Mouse (Mus musculus): ENCODE data around the gene Trio.

Gene Trio

GRCm38 (mm10) chr15:27945570-27945969 lies 80.1 kb downstream of the Trio start:
- no peak for DNase-seq (ENCODE audit: low spot score in 2 of 2)

DNA sequence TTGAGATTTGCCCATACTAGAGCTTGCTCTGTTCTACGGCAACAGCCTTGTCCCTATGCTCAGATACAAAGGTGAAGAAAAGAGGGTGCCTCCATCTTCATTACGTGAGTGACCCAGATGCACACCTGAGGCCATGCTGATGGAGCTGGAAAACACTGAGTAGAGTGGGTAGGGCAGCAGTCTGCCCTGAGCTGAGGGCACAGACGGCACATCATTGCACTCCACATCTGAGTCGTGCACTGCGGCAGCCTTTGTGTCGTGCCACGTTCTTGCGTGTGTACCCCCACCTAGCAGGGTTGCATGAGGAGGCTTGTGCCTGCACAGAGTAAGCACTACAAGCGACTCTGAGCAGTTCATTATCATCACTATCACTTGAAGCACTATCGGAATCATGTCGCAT lies 80.8 kb downstream of the Trio start:
- DNase-seq (ENCODE audit: low spot score in 2 of 2) = no peak

GRCm38 (mm10) chr15:27943486-27944195 lies 82.0 kb downstream of the Trio start:
- DNase-seq (ENCODE audit: low spot score in 2 of 2) = no peak

GRCm38 (mm10) chr15:27942148-27942847 lies 83.3 kb downstream of the Trio start:
- DNase-seq (ENCODE audit: low spot score in 2 of 2) = no peak

GRCm38 (mm10) chr15:27941441-27941840 lies 84.2 kb downstream of the Trio start:
- no peak for DNase-seq (ENCODE audit: low spot score in 2 of 2)

- no peak for DNase-seq (ENCODE audit: low spot score in 2 of 2)
Measured at GRCm38 (mm10) chr15:27941020-27941419, 84.6 kb downstream of the Trio start.

DNA sequence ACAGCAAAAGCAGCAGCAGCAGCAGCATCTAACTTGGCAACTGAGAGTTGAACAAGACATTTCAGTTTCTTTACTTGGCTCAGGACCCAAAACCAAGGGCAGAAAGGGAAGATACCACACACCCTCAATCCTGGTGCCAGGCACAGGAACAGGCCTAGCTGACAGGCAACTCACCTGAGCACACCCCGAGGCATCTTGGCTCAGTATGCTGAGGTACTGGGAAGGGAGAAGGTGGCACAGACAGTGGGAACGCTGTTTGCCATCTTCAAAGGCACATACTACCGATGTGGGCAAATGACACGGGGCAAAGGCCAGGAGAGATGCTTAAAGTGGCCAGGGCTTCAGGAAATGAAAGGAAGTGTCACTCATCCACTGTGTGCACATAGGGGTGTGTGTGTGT lies 85.6 kb downstream of the Trio start:
- no peak for DNase-seq (ENCODE audit: low spot score in 2 of 2)

DNA sequence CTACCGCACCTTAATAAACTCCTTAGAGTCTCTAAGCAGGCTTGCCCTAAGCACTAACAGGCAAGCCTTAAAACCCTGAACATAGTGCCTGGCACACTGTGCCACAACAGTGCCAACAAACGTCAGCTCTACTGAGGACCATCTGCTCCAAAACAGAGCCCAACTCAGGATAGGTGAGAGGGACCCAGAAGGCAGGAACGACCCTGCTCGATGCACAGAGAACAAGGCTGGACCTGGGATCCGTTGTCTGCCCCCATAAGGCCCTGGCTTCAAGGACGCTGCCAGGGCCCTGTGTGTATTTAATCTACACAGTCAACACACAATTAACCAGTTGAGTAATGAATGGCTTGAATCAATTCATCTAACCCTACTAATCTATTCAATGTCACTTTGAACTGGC lies 86.8 kb downstream of the Trio start:
- DNase-seq (ENCODE audit: low spot score in 2 of 2) = no peak

GRCm38 (mm10) chr15:27937861-27938833 lies 87.5 kb downstream of the Trio start:
- DNase-seq (ENCODE audit: low spot score in 2 of 2) = no peak

- DNase-seq (ENCODE audit: low spot score in 2 of 2) = no peak
Measured at GRCm38 (mm10) chr15:27937003-27937860, 88.4 kb downstream of the Trio start.

DNA sequence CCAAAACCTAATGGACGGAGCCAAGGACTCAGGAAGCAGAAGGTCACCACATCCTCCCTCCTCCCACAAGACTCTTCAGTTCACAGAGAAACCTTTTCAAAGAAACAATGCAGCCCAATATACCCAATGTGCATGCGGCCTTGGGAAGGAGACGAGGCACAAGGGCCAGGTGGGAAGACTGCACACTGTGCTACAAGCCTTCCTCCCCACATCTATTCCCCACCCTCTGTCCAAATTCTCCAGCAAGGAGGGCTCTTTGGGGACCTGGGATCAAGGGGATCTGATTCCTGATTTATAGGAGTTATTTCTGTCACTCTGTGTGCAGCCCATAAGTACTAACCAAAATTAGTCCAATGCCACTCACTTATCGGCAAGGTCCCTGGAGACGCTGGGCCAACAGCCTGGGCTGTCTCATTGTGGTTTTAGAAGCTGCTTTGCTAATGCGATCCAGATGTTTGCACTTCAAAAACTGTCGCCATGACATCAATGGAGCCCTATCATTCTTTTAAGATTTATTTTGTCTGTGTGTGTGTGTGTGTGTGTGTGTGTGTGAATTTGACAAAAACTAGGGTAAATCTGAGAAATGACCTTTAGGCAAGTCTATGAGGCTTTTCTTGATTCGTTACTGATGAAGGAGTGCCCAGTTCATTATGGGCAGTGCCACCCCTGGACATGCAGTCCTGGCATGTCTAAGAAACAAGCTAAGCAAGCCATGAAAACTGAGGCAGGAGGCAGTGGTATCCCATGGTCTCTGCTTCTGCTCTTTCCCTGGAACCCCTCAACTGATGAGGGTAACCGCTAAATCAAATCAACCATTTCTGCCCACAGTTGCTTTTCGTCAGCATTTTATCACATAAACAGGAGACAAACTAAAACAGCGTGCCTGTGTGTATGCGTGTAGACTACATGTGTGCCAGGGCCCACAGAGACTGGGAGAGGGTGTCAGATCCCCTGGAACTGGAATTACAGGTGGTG lies 89.6 kb downstream of the Trio start:
- DNase-seq (ENCODE audit: low spot score in 2 of 2) = no peak

GRCm38 (mm10) chr15:27933270-27933669 lies 92.4 kb downstream of the Trio start:
- no peak for DNase-seq (ENCODE audit: low spot score in 2 of 2)

GRCm38 (mm10) chr15:27931891-27932290 lies 93.8 kb downstream of the Trio start:
- DNase-seq (ENCODE audit: low spot score in 2 of 2) = no peak

- DNase-seq (ENCODE audit: low spot score in 2 of 2) = no peak
Measured at GRCm38 (mm10) chr15:27931459-27931858, 94.2 kb downstream of the Trio start.

DNA sequence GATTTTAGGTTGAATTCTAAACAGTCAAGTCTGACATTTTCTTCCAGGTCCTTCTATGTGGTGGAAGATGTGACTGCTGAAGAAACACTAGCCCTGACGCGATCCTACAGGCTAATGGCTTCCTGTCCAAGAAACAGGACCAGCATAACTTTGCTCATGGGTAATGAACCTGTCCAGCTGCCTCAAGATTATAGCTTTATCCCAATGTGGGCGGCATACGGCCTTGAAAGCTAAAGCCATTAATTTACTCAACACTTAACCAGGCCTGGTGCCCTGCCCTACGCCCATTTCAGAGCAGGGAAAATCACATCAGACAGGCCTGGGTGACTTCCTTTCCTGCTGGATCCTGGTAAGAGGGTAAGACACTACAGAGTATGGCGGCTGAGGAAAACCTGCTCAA lies 98.0 kb downstream of the Trio start:
- DNase-seq (ENCODE audit: low spot score in 2 of 2) = no peak

GRCm38 (mm10) chr15:27926941-27927340 lies 98.7 kb downstream of the Trio start:
- no peak for DNase-seq (ENCODE audit: low spot score in 2 of 2)

GRCm38 (mm10) chr15:27926450-27926849 lies 99.2 kb downstream of the Trio start:
- no peak for DNase-seq (ENCODE audit: low spot score in 2 of 2)

GRCm38 (mm10) chr15:27925865-27926264 lies 99.8 kb downstream of the Trio start:
- no peak for DNase-seq (ENCODE audit: low spot score in 2 of 2)

- no peak for DNase-seq (ENCODE audit: low spot score in 2 of 2)
Measured at GRCm38 (mm10) chr15:27925004-27925635, 100.5 kb downstream of the Trio start.

DNA sequence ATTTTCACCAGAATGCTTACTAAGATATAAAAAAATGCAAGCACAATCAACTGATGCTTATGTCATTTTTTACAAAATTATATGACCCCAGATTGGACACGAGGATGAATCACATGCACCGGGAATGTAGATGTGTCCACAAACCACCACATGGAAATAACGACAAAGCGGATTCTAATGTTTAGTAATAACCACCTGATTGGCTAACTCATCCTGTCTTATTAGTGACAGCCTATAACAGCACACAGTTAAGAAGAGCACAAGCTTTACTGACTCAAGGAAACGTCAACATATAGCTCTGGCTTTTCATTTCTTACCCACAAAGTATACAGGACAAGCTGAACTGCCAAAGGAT lies 101.7 kb downstream of the Trio start:
- no peak for DNase-seq (ENCODE audit: low spot score in 2 of 2)

Measured in urinary bladder, adult 18-20 months (tissue).